ENCODE assay signal across 16 mouse cellular contexts in the genomic region with DNA sequence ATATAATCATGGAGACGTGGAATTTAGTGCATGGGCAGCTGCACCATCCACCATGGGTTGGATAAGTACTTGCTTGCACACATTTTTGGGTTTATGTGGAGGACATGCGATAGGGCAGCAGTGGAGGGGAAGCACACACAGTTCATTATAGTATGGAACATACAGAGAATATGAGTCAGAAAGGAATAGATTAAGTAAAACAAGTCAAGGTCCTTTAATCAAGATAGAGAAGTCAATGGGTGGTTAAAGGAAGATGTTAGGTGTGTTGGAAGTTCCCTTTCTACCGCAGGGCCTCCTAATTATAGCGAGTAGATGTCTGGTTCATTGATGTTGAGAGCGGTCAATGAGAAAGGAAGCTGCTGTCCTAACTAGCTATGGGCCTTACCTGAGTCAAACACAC.
"Had no signal": no experiment of that assay in that cellular context is flagged by ENCODE, and none has a peak within 500 bp of the region (broad histone marks: within the 10 kb centered on the region; RNA-seq: fewer than 3 reads in every experiment).

No protein-coding gene starts in this region.

- H3K27ac ChIP-seq: kidney, embryonic 15.5 days; liver, embryonic 13.5 days; macrophage; midbrain, embryonic 10.5 days; midbrain, embryonic 13.5 days; neural tube, embryonic 13.5 days; stomach, embryonic 15.5 days had no signal

- H3K4me3 ChIP-seq: kidney, embryonic 15.5 days; liver, embryonic 13.5 days; megakaryocyte, embryonic 14.5 days; midbrain, embryonic 10.5 days; midbrain, embryonic 13.5 days; myocyte; neural tube, embryonic 13.5 days; stomach, embryonic 15.5 days had no signal

- H3K9ac ChIP-seq: kidney, embryonic 15.5 days; liver, embryonic 13.5 days; lung, embryonic 14.5 days; midbrain, embryonic 13.5 days; neural tube, embryonic 13.5 days; stomach, embryonic 15.5 days had no signal

- H3K9me3 ChIP-seq: kidney, embryonic 15.5 days; liver, embryonic 13.5 days; megakaryocyte, embryonic 14.5 days; midbrain, embryonic 10.5 days; midbrain, embryonic 13.5 days; neural tube, embryonic 13.5 days; stomach, embryonic 15.5 days had no signal

- ATAC-seq: lung, postnatal 0 days; midbrain, embryonic 13.5 days had no signal

- DNase-seq: kidney, adult 11 months; kidney, adult 8-10 months; kidney, postnatal 14 days; kidney, postnatal 4 days; liver, embryonic 13.5 days; lung, embryonic 14.5 days; thymus, postnatal 25 days had no signal

- H3K4me1 ChIP-seq: kidney, embryonic 15.5 days; liver, embryonic 13.5 days; midbrain, embryonic 10.5 days; midbrain, embryonic 13.5 days; neural tube, embryonic 13.5 days; stomach, embryonic 15.5 days had no signal

- H3K27me3 ChIP-seq: kidney, embryonic 15.5 days; liver, embryonic 13.5 days; megakaryocyte, embryonic 14.5 days; midbrain, embryonic 13.5 days; neural tube, embryonic 13.5 days; stomach, embryonic 15.5 days had no signal

- H3K36me3 ChIP-seq: kidney, embryonic 15.5 days; midbrain, embryonic 10.5 days; midbrain, embryonic 13.5 days; neural tube, embryonic 13.5 days; stomach, embryonic 15.5 days had no signal

- H3K4me2 ChIP-seq: kidney, embryonic 15.5 days; liver, embryonic 13.5 days; lung, embryonic 14.5 days; midbrain, embryonic 13.5 days; neural tube, embryonic 13.5 days; stomach, embryonic 15.5 days had no signal
